Mouse (Mus musculus) right cerebral cortex, postnatal 10 days (tissue): ENCODE measurements around the gene Thsd4.
"Not testable (repeated sequence)": the region's sequence is repeated elsewhere in the genome, so short reads cannot be mapped to it uniquely, and the experiment has no call there.

Experiments used
- DNase-seq, 2 experiments: peaks; one replicate each; pipeline ENCODE4 v3.0.0; 2021; ENCODE audit warnings: low spot score in 2 of 2

The Thsd4 gene

GRCm38 (mm10) chr9:59997725-59998124, 524.1 kb downstream of the Thsd4 start:
- DNase-seq = no peak

GRCm38 (mm10) chr9:59991407-59991806, 530.4 kb downstream of the Thsd4 start:
- DNase-seq = no peak

GRCm38 (mm10) chr9:59989864-59990263, 532.0 kb downstream of the Thsd4 start:
- peak; percentile 79 to 83 for DNase-seq

GRCm38 (mm10) chr9:59985900-59986572, 535.8 kb downstream of the Thsd4 start:
- DNase-seq = peak in 1 of 2 experiments; percentile 59

GRCm38 (mm10) chr9:59981116-59981515, 540.7 kb downstream of the Thsd4 start:
- DNase-seq = no peak

GRCm38 (mm10) chr9:59971263-59971662, 550.6 kb downstream of the Thsd4 start:
- DNase-seq = no peak

GRCm38 (mm10) chr9:59969383-59969782, 552.5 kb downstream of the Thsd4 start:
- peak; percentile 71 to 77 for DNase-seq

GRCm38 (mm10) chr9:59965046-59965445, 556.8 kb downstream of the Thsd4 start:
- no peak for DNase-seq

- DNase-seq = peak; percentile 42 to 54
Measured at GRCm38 (mm10) chr9:59964367-59964766, 557.5 kb downstream of the Thsd4 start.

GRCm38 (mm10) chr9:59961201-59961955, 560.5 kb downstream of the Thsd4 start:
- no peak for DNase-seq

- DNase-seq = no peak
Measured at GRCm38 (mm10) chr9:59960559-59960958, 561.3 kb downstream of the Thsd4 start, which contains the start of gene Nr2e3. Gene Nr2e3 (minus strand): TSS chr9:59960659.

- DNase-seq = peak; percentile 77 to 79
Measured at GRCm38 (mm10) chr9:59959276-59959675, 562.6 kb downstream of the Thsd4 start.

GRCm38 (mm10) chr9:59958115-59958514, 563.7 kb downstream of the Thsd4 start:
- DNase-seq = not testable (repeated sequence)

- DNase-seq = no peak
Measured at GRCm38 (mm10) chr9:59956496-59956895, 565.4 kb downstream of the Thsd4 start.

GRCm38 (mm10) chr9:59955692-59956091, 566.2 kb downstream of the Thsd4 start:
- peak in 1 of 2 experiments; percentile 10 for DNase-seq

GRCm38 (mm10) chr9:59955199-59955598, 566.6 kb downstream of the Thsd4 start:
- no peak for DNase-seq

- DNase-seq = peak in 1 of 2 experiments; percentile 11
Measured at GRCm38 (mm10) chr9:59953556-59953955, 568.3 kb downstream of the Thsd4 start.

GRCm38 (mm10) chr9:59952515-59953070, 569.3 kb downstream of the Thsd4 start:
- DNase-seq = peak in 1 of 2 experiments; percentile 11

GRCm38 (mm10) chr9:59951943-59952342, 569.9 kb downstream of the Thsd4 start:
- DNase-seq = peak in 1 of 2 experiments; percentile 3

- DNase-seq = peak in 1 of 2 experiments; percentile 9
Measured at GRCm38 (mm10) chr9:59951001-59951750, 570.7 kb downstream of the Thsd4 start.

- DNase-seq = peak in 1 of 2 experiments; percentile 13
Measured at GRCm38 (mm10) chr9:59949981-59950380, 571.9 kb downstream of the Thsd4 start.

- DNase-seq = peak in 1 of 2 experiments; percentile 9
Measured at GRCm38 (mm10) chr9:59949511-59949910, 572.3 kb downstream of the Thsd4 start.
